Mouse (Mus musculus) bone marrow macrophage, adult 2 months (primary cell): ENCODE measurements around the gene Rsl1d1. TPM values are rescaled to one million over a fixed set of nuclear protein-coding genes. Genes with fewer than 3 reads are reported as not detected.

ENCODE experiments used
- H3K27ac ChIP-seq: 2 replicates; pipeline ENCODE4 v1.5.1; 2012; ENCODE audit warnings: low read depth, low read length; ENCODE audit not compliant: insufficient read depth
- H3K4me1 ChIP-seq: 2 replicates; pipeline ENCODE4 v1.6.1; 2012; ENCODE audit warnings: low read length; ENCODE audit not compliant: control insufficient read depth, insufficient read depth
- H3K4me3 ChIP-seq: 2 replicates; pipeline ENCODE4 v1.5.1; 2012; ENCODE audit warnings: mild to moderate bottlenecking, low read length, moderate library complexity; ENCODE audit not compliant: insufficient read depth
- CTCF ChIP-seq: IDR thresholded peaks from 2 replicates; pipeline ENCODE4 v1.5.1; 2012; ENCODE audit warnings: low read depth, mild to moderate bottlenecking, low read length, moderate library complexity
- POLR2A ChIP-seq: IDR thresholded peaks from 2 replicates; pipeline ENCODE4 v1.6.1; 2012; ENCODE audit warnings: mild to moderate bottlenecking, low read depth, low read length, borderline replicate concordance
- polyA plus RNA-seq: library from polyadenylated mRNA; stranded (reverse); fragments of >200 nt; gene quantifications from 2 replicates; pipeline ENCODE4 v1.2.4, GENCODE M21; 2012; ENCODE audit not compliant: missing spikeins, insufficient read depth, insufficient read length

The Rsl1d1 gene
- polyA plus RNA-seq, 1 experiment: 53.4 TPM

- no peak for TF ChIP-seq CTCF
- TF ChIP-seq POLR2A: no peak
- H3K4me1 ChIP-seq: peaks cover 8% of the 10 kb centered on the region
- H3K4me3 ChIP-seq: no peak overlapping the region
- no peak overlapping the region for H3K27ac ChIP-seq
These were observed 6.1 kb downstream of the Rsl1d1 start for GRCm38 (mm10) chr16:11197052-11197451.

GRCm38 (mm10) chr16:11193231-11193630 lies 9.9 kb downstream of the Rsl1d1 start:
- no peak overlapping the region for H3K4me3 ChIP-seq
- TF ChIP-seq POLR2A: no peak
- H3K27ac ChIP-seq: no peak overlapping the region
- H3K4me1 ChIP-seq: peaks cover 6% of the 10 kb centered on the region

DNA sequence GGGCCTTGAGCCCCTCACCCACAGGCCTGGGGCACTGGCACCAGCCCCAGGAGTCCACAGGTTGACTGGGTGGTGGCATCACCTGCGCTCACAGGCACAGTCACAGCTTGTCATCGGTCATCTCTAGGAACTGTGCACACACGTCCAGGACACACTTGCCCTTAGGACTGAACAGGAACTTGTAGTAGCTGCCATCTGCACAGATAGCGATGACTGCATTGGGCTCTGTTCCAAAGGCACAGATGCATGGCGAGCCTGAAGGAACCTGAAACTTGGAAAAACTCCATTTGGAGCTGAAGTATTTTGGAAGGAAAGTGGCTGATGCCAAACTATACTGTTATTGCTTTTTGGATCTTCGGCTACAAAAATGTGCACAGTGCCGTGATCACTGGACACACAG lies 13.0 kb downstream of the Rsl1d1 start:
- TF ChIP-seq POLR2A: no peak
- no peak for TF ChIP-seq CTCF
- H3K4me1 ChIP-seq: peaks cover 6% of the 10 kb centered on the region
- H3K4me3 ChIP-seq: no peak overlapping the region
- no peak overlapping the region for H3K27ac ChIP-seq

DNA sequence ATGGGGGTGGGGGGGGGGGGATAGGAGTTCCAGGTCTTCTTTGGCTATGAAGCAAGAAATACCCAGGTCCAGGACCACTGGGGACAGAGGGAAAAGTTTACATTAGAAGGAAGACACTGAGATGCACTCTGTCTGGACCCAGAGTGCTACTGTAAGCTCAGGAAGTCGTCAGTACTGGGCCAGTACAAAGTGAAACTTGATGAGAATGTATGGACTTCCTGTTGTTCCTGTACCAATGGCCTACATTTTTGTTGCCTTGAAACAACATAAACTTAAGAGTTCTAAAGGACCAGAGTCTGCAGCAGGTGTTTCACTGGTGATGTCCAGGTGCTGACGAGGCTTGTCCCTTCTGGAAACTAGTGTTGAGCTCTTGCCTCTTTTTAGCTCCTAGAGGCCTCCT lies 25.7 kb downstream of the Rsl1d1 start:
- no peak overlapping the region for H3K4me3 ChIP-seq
- peaks cover 26% of the 10 kb centered on the region for H3K4me1 ChIP-seq
- TF ChIP-seq CTCF: no peak
- no peak for TF ChIP-seq POLR2A
- H3K27ac ChIP-seq: peak overlapping the region; percentile 4; the same call in 1 of the 2 replicates

- TF ChIP-seq POLR2A: no peak
- Histone ChIP-seq H3K4me3 (peak overlapping the region; percentile 86), H3K27ac (peak overlapping the region; percentile 70), H3K4me1 (peaks cover 30% of the 10 kb centered on the region)
These were observed 26.3 kb downstream of the Rsl1d1 start for GRCm38 (mm10) chr16:11176884-11177244.

- peak within 1 kb of the TSS; percentile 86 for H3K4me3 ChIP-seq
- peak within 1 kb of the TSS; percentile 80 for H3K27ac ChIP-seq
- peaks cover 35% of the 10 kb centered on the region for H3K4me1 ChIP-seq
- no peak for TF ChIP-seq POLR2A
- TF ChIP-seq CTCF: 0 out of 2 replicates have a peak, but pooled peaks have one; percentile 22
These were observed 26.8 kb downstream of the Rsl1d1 start, which contains the start of gene Zc3h7a for GRCm38 (mm10) chr16:11176208-11176883. Gene Zc3h7a, minus strand, starts transcription at chr16:11176393.

DNA sequence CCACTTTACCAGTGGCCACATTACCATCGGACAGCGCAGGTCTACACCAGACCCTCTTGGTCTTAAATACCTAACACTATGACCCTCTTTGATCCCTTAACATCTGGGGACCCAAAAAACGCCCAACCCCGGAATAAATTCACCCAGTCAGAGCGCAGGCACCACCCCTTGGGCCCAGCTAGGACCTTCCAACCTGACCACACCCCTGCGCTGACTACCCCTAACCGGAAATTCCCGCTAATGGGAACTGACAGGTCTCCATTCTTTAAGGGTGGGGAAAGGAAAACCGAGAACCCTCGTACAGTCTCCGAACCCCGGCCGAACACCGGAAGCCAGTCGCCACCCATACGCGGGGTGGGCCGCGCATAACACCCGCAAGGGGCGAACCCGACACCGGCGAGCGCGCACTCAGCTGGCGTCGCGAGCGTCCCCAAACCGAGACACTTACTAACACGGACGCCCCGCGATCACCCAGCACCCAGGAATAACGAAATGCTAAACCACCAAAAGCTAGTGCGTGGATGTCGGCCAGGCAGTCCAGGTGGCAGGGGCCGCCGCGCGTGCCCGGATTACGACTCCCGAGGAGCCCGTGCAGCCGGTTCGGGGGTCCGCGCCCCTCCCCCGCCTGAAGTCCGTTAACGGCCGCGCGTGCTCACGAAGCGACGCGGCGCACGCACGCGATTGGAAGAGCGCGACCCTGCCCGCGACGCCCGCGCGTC lies 27.5 kb downstream of the Rsl1d1 start:
- Histone ChIP-seq H3K4me3 (peak overlapping the region; percentile 86), H3K4me1 (peaks cover 41% of the 10 kb centered on the region), H3K27ac (peak overlapping the region; percentile 80)
- TF ChIP-seq POLR2A (no peak), CTCF (no peak)

GRCm38 (mm10) chr16:11175100-11175488 lies 28.0 kb downstream of the Rsl1d1 start:
- TF ChIP-seq CTCF (no peak), POLR2A (no peak)
- Histone ChIP-seq H3K4me1 (peaks cover 43% of the 10 kb centered on the region), H3K4me3 (peak overlapping the region; percentile 86), H3K27ac (peak overlapping the region; percentile 80)

- no peak for TF ChIP-seq POLR2A
- no peak for TF ChIP-seq CTCF
- peak overlapping the region; percentile 80; the same call in 1 of the 2 replicates for H3K27ac ChIP-seq
- H3K4me1 ChIP-seq: peaks cover 43% of the 10 kb centered on the region
- H3K4me3 ChIP-seq: peak overlapping the region; percentile 86
These were observed 28.5 kb downstream of the Rsl1d1 start for GRCm38 (mm10) chr16:11174671-11175081.

DNA sequence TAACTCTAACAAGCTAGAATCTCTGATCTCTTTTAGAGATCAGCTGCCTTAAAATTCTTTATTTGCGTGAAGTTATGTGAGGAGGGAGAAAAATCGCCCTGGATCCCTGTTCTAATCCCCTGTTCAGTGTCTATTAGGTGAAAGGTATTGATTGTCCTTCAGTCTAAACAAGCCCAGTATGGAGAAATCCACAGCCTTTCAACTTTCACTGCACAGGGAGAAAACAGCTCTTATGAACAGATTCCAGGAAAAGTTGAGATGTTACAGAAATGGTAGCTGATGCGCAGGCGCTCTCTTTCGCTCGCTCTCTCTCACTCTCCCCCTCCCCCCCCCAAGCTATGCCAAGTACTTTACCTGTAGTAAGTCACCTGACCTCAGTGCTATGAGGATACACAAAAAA lies 31.5 kb downstream of the Rsl1d1 start:
- Histone ChIP-seq H3K27ac (no peak overlapping the region), H3K4me3 (no peak overlapping the region), H3K4me1 (peaks cover 35% of the 10 kb centered on the region)
- no peak for TF ChIP-seq CTCF
- TF ChIP-seq POLR2A: no peak

GRCm38 (mm10) chr16:11166431-11166830 lies 36.7 kb downstream of the Rsl1d1 start:
- no peak overlapping the region for H3K27ac ChIP-seq
- TF ChIP-seq POLR2A (no peak), CTCF (no peak)
- no peak overlapping the region for H3K4me3 ChIP-seq
- H3K4me1 ChIP-seq: peaks cover 9% of the 10 kb centered on the region
